Mouse (Mus musculus) liver, postnatal 0 days (tissue): ENCODE measurements around the gene Clmp. TPM values are rescaled to one million over a fixed set of nuclear protein-coding genes. Genes with fewer than 3 reads are reported as not detected.
A peak's percentile ranks its signal among the peaks of the same experiment; 100 is the strongest.

Experiments used
- ATAC-seq: fragments of 200-750 bp; cut with Nextera tagmentation; 2 replicates; pipeline ENCODE4 v1.8.0; 2017; ENCODE audit warnings: mild to moderate bottlenecking, moderate library complexity
- DNase-seq: peaks from one replicate; pipeline ENCODE4 v3.0.0-alpha.2; 2016
- H3K27ac ChIP-seq: fragments of 300-500 bp; sonication (generic); 2 replicates; pipeline ENCODE4 v1.5.1; 2014; ENCODE audit warnings: antibody characterized with exemption, moderate library complexity, mild to moderate bottlenecking, low read depth
- H3K27me3 ChIP-seq: fragments of 300-500 bp; sonication (generic); 2 replicates; pipeline ENCODE4 v1.6.1; 2014; ENCODE audit warnings: low read length, control low read depth, mixed read lengths; ENCODE audit not compliant: insufficient read depth
- H3K36me3 ChIP-seq: fragments of 300-500 bp; sonication (generic); replicated peaks from 2 replicates; pipeline ENCODE4 v1.6.1; 2014; ENCODE audit warnings: mild to moderate bottlenecking, control low read depth, low read length, moderate library complexity, mixed read lengths; ENCODE audit not compliant: insufficient read depth
- H3K4me1 ChIP-seq: fragments of 300-500 bp; sonication (generic); 2 replicates; pipeline ENCODE4 v1.6.1; 2014; ENCODE audit warnings: antibody characterized with exemption, mild to moderate bottlenecking, control low read depth; ENCODE audit not compliant: insufficient read depth
- H3K4me2 ChIP-seq: fragments of 300-500 bp; sonication (generic); 2 replicates; pipeline ENCODE4 v1.6.1; 2014; ENCODE audit warnings: low read depth, mild to moderate bottlenecking, low read length, moderate library complexity, mixed read lengths
- H3K4me3 ChIP-seq: fragments of 300-500 bp; sonication (generic); 2 replicates; pipeline ENCODE4 v1.5.1; 2014; ENCODE audit warnings: low read depth, low read length
- H3K9ac ChIP-seq: fragments of 300-500 bp; sonication (generic); replicated peaks from 2 replicates; pipeline ENCODE4 v1.6.1; 2014; ENCODE audit warnings: mild to moderate bottlenecking, moderate library complexity
- H3K9me3 ChIP-seq: fragments of 300-500 bp; sonication (generic); 2 replicates; pipeline ENCODE4 v1.6.1; 2016; ENCODE audit warnings: mild to moderate bottlenecking, control low read depth, low read length, mixed read lengths
- CTCF ChIP-seq: sonication (generic); IDR thresholded peaks from 2 replicates; pipeline ENCODE4 v1.5.1; 2016; ENCODE audit warnings: antibody characterized with exemption, low read depth
- EP300 ChIP-seq: IDR thresholded peaks from 2 replicates; pipeline ENCODE4 v1.6.1; 2016; ENCODE audit warnings: antibody characterized with exemption, low read depth, mild to moderate bottlenecking
- WGBS: fragments of 180-500 bp; shearing (Covaris S2); extraction: QIAGEN DNeasy Blood & Tissue Kit; methylation state at CpG from one replicate; pipeline ENCODE4 v1.1.7; 2014; ENCODE audit not compliant: insufficient replicate concordance; 5-methylcytosine and 5-hydroxymethylcytosine counted together
- polyA plus RNA-seq: library from polyadenylated mRNA; unstranded; fragments of >200 nt; fragmentation: Nextera tagmentation; extraction: Ambion mirVana; gene quantifications from 2 replicates; pipeline ENCODE4 v1.2.1, GENCODE M21; 2015

The Clmp gene
- polyA plus RNA-seq, 1 experiment from 2014 or later: 1.8 TPM

DNA sequence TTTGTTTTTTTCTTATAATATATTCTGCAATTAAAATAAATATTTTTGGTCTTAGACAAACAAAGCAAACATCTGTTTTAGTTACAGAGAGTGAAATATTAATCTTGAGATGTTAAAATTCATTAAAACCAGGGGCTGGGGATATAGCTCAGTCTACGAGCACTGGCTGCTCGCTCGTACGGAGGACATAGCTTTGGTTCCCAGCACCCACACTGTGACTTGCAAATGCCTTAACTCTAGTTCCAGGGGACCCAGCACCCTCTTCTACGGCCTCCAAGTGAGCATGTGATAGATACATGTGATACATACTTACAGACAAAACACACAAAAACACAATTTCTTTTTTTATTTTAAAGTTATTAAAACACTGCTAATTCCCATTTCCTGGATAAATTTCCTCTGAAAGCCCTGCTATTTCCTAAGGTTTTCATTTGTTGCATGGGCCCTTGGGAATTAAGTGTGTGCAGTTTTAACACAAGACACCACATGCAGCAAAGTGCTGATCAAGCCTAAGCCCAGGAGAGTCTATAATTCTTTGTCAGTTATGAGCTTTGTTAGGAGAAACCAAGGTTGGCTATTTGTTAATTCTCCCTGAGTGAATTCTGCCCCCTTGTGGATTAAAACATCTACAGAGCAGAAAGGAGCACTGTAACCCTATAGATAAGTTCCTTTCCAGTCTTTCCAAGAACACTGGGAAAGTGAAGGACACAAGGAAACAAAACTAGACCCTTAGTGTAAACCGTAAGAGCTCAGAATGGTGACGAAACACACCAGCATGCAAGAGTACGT, 64.3 kb downstream of the Clmp start:
- no peaks in the 10 kb centered on the region for H3K4me1 ChIP-seq
- no peaks in the 10 kb centered on the region for H3K9me3 ChIP-seq
- no peak overlapping the region for H3K27ac ChIP-seq
- no peak overlapping the region for H3K9ac ChIP-seq
- TF ChIP-seq CTCF (peak; percentile 78), EP300 (no peak)
- H3K4me3 ChIP-seq: no peak overlapping the region
- DNase-seq (no peak), ATAC-seq (peak; percentile 40; the same call in 1 of the 2 replicates)
- no peak overlapping the region for H3K4me2 ChIP-seq
- 71% methylated on average over 8 of the region's 8 CpGs for WGBS
- no peaks in the 10 kb centered on the region for H3K27me3 ChIP-seq
- H3K36me3 ChIP-seq: no peaks in the 10 kb centered on the region

DNA sequence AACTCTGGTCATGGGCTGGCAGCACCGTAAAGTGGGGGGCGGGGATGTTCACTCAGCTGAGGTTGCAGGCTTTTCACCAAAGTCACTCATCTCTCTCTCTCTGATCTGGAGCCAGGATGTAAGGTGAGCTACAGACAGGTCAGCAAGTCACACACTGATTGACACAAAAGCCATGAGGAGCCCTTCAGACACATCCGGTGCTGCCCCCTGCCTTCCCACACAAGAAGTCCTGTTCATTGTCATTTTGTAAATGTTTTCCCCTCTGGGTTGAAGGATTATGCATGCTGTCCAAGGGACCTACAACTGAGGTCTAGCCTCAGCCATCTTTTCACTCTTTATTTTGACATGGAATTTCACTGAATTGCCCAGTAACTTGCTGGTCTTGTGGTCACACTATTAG, 66.0 kb downstream of the Clmp start:
- ATAC-seq (no peak), DNase-seq (no peak)
- no peaks in the 10 kb centered on the region for H3K36me3 ChIP-seq
- no peak overlapping the region for H3K27ac ChIP-seq
- H3K9ac ChIP-seq: no peak overlapping the region
- no peaks in the 10 kb centered on the region for H3K27me3 ChIP-seq
- 54% methylated on average over 3 of the region's 3 CpGs for WGBS
- H3K4me3 ChIP-seq: no peak overlapping the region
- TF ChIP-seq EP300 (no peak), CTCF (peak; percentile 43)
- no peaks in the 10 kb centered on the region; the same call in 1 of the 2 replicates for H3K4me1 ChIP-seq
- no peaks in the 10 kb centered on the region for H3K9me3 ChIP-seq
- H3K4me2 ChIP-seq: no peak overlapping the region

DNA sequence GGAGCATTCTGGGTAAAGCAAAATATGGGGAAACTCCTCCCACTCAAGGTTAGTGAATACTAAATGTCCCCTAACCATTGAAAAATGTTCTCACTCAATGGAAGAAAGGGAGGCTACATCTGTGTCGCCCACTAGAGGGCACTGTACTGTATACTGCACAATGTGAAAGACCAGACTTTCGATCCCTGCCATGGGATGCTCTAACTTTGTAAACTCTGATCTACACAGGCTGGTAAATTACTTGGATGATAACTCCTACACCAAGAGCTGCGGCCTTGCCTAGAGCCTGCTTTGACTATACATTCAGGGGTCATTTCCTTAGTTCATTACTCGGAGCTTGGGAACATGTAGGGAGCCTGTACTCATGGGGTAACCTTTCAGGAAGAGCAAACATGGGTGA, 70.6 kb downstream of the Clmp start:
- Histone ChIP-seq H3K9ac (no peak overlapping the region), H3K36me3 (no peaks in the 10 kb centered on the region), H3K27me3 (no peaks in the 10 kb centered on the region), H3K4me3 (no peak overlapping the region), H3K4me2 (peak overlapping the region; percentile 68), H3K4me1 (peaks cover 4% of the 10 kb centered on the region), H3K9me3 (no peaks in the 10 kb centered on the region), H3K27ac (no peak overlapping the region)
- DNase-seq: peak; percentile 67
- ATAC-seq: peak; percentile 46; the same call in 1 of the 2 replicates
- TF ChIP-seq CTCF (peak; percentile 90), EP300 (no peak)
- 12% methylated on average over 4 of the region's 4 CpGs for WGBS

DNA sequence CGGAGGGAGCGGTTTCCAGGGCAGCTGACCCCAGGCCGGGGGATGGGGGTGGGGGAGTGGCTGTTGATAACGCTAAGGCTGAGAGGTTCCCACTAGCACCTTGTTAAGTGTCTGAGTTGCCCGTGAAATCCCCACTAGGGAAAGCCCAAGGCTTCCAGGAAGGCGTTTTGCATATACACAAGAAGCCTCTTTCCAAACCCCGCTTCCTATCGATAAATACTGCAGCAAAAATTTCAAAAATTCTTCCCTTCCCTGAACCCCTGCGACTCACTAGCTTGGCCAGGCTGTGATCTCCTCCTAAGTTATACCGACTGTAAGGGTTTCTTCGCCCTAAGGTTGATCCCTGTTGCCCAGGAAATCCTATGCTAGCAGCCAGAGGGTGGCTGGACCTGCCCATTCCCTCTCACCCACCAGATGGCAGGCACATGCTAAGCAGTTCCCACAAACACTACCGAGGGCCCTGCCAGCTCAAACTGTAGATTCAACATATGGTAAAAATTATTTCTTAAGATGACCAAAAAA, 71.4 kb downstream of the Clmp start:
- H3K4me1 ChIP-seq: peaks cover 4% of the 10 kb centered on the region
- H3K36me3 ChIP-seq: no peaks in the 10 kb centered on the region
- peak overlapping the region; percentile 68 for H3K4me2 ChIP-seq
- DNase-seq (peak; percentile 57), ATAC-seq (peak; percentile 78)
- 20% methylated on average over 12 of the region's 12 CpGs for WGBS
- H3K4me3 ChIP-seq: peak overlapping the region; percentile 27
- no peaks in the 10 kb centered on the region for H3K27me3 ChIP-seq
- H3K9me3 ChIP-seq: no peaks in the 10 kb centered on the region
- H3K9ac ChIP-seq: peak overlapping the region; percentile 8; the same call in 1 of the 2 replicates
- no peak overlapping the region for H3K27ac ChIP-seq
- no peak for TF ChIP-seq EP300
- TF ChIP-seq CTCF: peak; percentile 68

DNA sequence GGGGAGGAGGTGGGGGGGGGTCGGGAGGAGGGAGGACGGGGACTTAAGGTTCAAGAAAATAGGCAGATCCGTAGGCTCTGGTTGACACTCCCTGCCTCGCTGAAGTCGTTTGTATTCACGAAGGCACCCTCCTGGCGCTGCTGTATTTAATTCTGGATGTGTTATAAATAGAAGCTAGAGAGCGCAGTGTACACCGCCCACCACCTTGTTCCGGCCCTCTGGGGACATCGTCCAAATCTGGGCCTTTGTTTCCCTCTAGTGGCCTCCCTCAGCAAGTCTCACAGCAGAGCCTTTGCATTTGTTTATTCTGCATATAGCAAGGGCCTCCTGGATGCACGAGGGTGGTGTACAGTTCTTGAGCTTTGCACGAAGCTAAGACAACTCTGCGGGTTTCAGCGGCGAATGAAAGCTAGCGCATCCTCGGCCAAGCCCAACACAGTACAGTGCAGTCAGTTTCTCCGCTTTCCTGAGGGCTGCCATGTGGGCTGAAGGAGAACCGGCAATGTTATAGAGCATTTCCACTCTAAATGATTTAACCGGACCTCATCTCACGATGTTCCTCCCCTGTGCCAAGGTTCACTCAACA, 72.0 kb downstream of the Clmp start:
- ATAC-seq (peak; percentile 81), DNase-seq (peak; percentile 67)
- Histone ChIP-seq H3K27ac (no peak overlapping the region), H3K36me3 (no peaks in the 10 kb centered on the region), H3K9ac (no peak overlapping the region; the same call in 1 of the 2 replicates), H3K4me2 (peak overlapping the region; percentile 68), H3K4me1 (peaks cover 4% of the 10 kb centered on the region), H3K4me3 (peak overlapping the region; percentile 27), H3K9me3 (no peaks in the 10 kb centered on the region), H3K27me3 (no peaks in the 10 kb centered on the region)
- WGBS: 10% methylated on average over 22 of the region's 22 CpGs
- TF ChIP-seq CTCF: peak; percentile 74
- TF ChIP-seq EP300: no peak

DNA sequence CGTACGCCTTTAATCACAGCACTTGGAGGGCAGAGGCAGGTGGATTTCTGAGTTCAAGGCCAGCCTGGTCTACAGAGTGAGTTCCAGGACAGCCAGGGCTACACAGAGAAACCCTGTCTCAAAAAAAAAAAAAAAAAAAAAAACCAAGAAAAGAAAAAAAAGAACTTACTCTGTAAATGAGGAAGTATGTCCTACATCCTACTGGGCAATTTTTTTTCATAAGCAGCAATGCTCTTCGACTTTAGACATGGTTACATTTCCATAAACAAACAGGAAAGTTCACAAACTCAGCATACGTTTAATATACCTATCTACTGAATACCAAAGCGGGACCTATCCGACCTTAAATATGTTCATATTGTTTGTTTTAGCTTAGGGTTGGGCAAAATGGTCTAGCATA, 76.6 kb downstream of the Clmp start:
- H3K4me1 ChIP-seq: peaks cover 4% of the 10 kb centered on the region
- no peak for ATAC-seq
- no peak overlapping the region for H3K9ac ChIP-seq
- no peak for DNase-seq
- H3K9me3 ChIP-seq: no peaks in the 10 kb centered on the region
- no peak overlapping the region for H3K4me3 ChIP-seq
- H3K4me2 ChIP-seq: no peak overlapping the region
- no peaks in the 10 kb centered on the region for H3K27me3 ChIP-seq
- TF ChIP-seq EP300 (no peak), CTCF (no peak)
- H3K27ac ChIP-seq: no peak overlapping the region
- H3K36me3 ChIP-seq: no peaks in the 10 kb centered on the region
- WGBS: 63% methylated on average over 6 of the region's 6 CpGs
